Mouse (Mus musculus): Measurements from ENCODE around the gene Calm2. TPM values are rescaled to one million over a fixed set of nuclear protein-coding genes. Genes with fewer than 3 reads are reported as not detected.

Calm2 gene
- total RNA-seq, 2 experiments from 2014 or later: 2,409 to 2,430 TPM

- DNase-seq (ENCODE audit: extremely low spot score in 1 of 2, low spot score in 2 of 2): peak in 1 of 2 experiments; percentile 42
- intact Hi-C loops (cut with DNase I): no loop called here
Measured at GRCm38 (mm10) chr17:87460669-87461498, 14.1 kb upstream of the Calm2 start.

GRCm38 (mm10) chr17:87459750-87460668 lies 13.3 kb upstream of the Calm2 start:
- DNase-seq (ENCODE audit: extremely low spot score in 1 of 2, low spot score in 2 of 2): peak in 1 of 2 experiments; percentile 64

GRCm38 (mm10) chr17:87458911-87459749 lies 12.4 kb upstream of the Calm2 start:
- intact Hi-C loops (cut with DNase I): no loop called here
- peak in 1 of 2 experiments; percentile 55 for DNase-seq (ENCODE audit: extremely low spot score in 1 of 2, low spot score in 2 of 2)

More at GRCm38 (mm10) chr17:87459750-87460668, 13.3 kb upstream of the Calm2 start:
- intact Hi-C loops (cut with DNase I): no loop called here

GRCm38 (mm10) chr17:87457961-87458360 lies 11.2 kb upstream of the Calm2 start:
- DNase-seq (ENCODE audit: extremely low spot score in 1 of 2, low spot score in 2 of 2): no peak
- intact Hi-C loops (cut with DNase I): no loop called here

GRCm38 (mm10) chr17:87454121-87454520 lies 7.4 kb upstream of the Calm2 start:
- DNase-seq (ENCODE audit: extremely low spot score in 1 of 2, low spot score in 2 of 2): no peak
- intact Hi-C loops (cut with DNase I): no loop called here

- intact Hi-C loops (cut with DNase I): no loop called here
- DNase-seq (ENCODE audit: extremely low spot score in 1 of 2, low spot score in 2 of 2): no peak
Measured at GRCm38 (mm10) chr17:87453336-87453735, 6.6 kb upstream of the Calm2 start.

GRCm38 (mm10) chr17:87448881-87449280 lies 2.1 kb upstream of the Calm2 start:
- DNase-seq (ENCODE audit: extremely low spot score in 1 of 2, low spot score in 2 of 2): no peak
- intact Hi-C loops (cut with DNase I): loop anchor here (5.0 kb wide), 1 partner anchor 117 kb away; no protein-coding TSS in a partner anchor

GRCm38 (mm10) chr17:87448339-87448738 lies 1.6 kb upstream of the Calm2 start:
- intact Hi-C loops (cut with DNase I): loop anchor here (5.0 kb wide), 1 partner anchor 116 kb away; no protein-coding TSS in a partner anchor
- DNase-seq (ENCODE audit: extremely low spot score in 1 of 2, low spot score in 2 of 2): no peak

GRCm38 (mm10) chr17:87447612-87448200 lies 971 bp upstream of the Calm2 start:
- intact Hi-C loops (cut with DNase I): loop anchor here (2.0 to 5.0 kb wide), 4 partner anchors 25 to 123 kb away; no protein-coding TSS in a partner anchor
- no peak for DNase-seq (ENCODE audit: extremely low spot score in 1 of 2, low spot score in 2 of 2)

GRCm38 (mm10) chr17:87445917-87446766 lies 593 bp downstream of the Calm2 start:
- DNase-seq (ENCODE audit: extremely low spot score in 1 of 2, low spot score in 2 of 2): peak in 1 of 2 experiments; percentile 87
- intact Hi-C loops (cut with DNase I): loop anchor here (1.0 to 5.0 kb wide), 6 partner anchors 27 to 130 kb away; no protein-coding TSS in a partner anchor

- DNase-seq (ENCODE audit: extremely low spot score in 1 of 2, low spot score in 2 of 2): no peak
- intact Hi-C loops (cut with DNase I): loop anchor here (5.0 kb wide), 1 partner anchor 113 kb away; no protein-coding TSS in a partner anchor
Measured at GRCm38 (mm10) chr17:87445337-87445916, 1.3 kb downstream of the Calm2 start.

GRCm38 (mm10) chr17:87444763-87445162 lies 2.0 kb downstream of the Calm2 start:
- no peak for DNase-seq (ENCODE audit: extremely low spot score in 1 of 2, low spot score in 2 of 2)
- intact Hi-C loops (cut with DNase I): loop anchor here (5.0 kb wide), 1 partner anchor 112 kb away; no protein-coding TSS in a partner anchor

- intact Hi-C loops (cut with DNase I): no loop called here
- DNase-seq (ENCODE audit: extremely low spot score in 1 of 2, low spot score in 2 of 2): no peak
Measured at GRCm38 (mm10) chr17:87441537-87441936, 5.2 kb downstream of the Calm2 start.

- no peak for DNase-seq (ENCODE audit: extremely low spot score in 1 of 2, low spot score in 2 of 2)
- intact Hi-C loops (cut with DNase I): no loop called here
Measured at GRCm38 (mm10) chr17:87439441-87439840, 7.3 kb downstream of the Calm2 start.

- no peak for DNase-seq (ENCODE audit: extremely low spot score in 1 of 2, low spot score in 2 of 2)
- intact Hi-C loops (cut with DNase I): no loop called here
Measured at GRCm38 (mm10) chr17:87433929-87434328, 12.8 kb downstream of the Calm2 start.

GRCm38 (mm10) chr17:87432743-87433142 lies 14.0 kb downstream of the Calm2 start:
- intact Hi-C loops (cut with DNase I): no loop called here
- DNase-seq (ENCODE audit: extremely low spot score in 1 of 2, low spot score in 2 of 2): no peak

GRCm38 (mm10) chr17:87432314-87432713 lies 14.4 kb downstream of the Calm2 start:
- intact Hi-C loops (cut with DNase I): no loop called here
- DNase-seq (ENCODE audit: extremely low spot score in 1 of 2, low spot score in 2 of 2): no peak
